ENCODE assay signal across 23 mouse cellular contexts in the genomic region with DNA sequence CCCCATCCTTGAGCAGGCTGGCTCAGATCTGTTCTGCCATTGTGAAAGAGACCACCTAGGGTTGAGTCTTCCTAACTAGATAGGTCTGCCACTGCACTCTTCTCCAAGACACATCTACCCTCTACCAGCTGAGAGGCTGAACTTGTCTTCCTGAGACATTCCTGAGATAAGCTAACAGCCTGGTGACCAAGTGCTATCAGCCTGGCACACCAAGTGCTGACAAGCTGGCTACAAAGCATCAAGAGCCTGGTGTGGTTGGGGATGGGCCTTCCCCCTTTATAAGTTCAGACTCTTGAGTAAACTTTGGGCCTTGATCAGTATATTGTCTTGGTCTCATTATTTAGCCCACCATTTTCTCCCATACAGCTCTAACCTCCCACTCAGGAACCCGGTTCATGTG.
A peak's percentile ranks its signal among the peaks of the same experiment; 100 is the strongest.
DNase-seq lines count a peak whose midpoint lies in the region; ATAC-seq lines count a peak whose summit lies in the region.
"Had no signal": no experiment of that assay in that cellular context is flagged by ENCODE, and none has a peak within 500 bp of the region (broad histone marks: within the 10 kb centered on the region; RNA-seq: fewer than 3 reads in every experiment).

No protein-coding gene starts in this region.

- H3K36me3 ChIP-seq in limb, embryonic 11.5 days (ENCODE audit: control insufficient read depth, insufficient read depth, low read length): no peaks in the 10 kb centered on the region
- H3K36me3 ChIP-seq in limb, embryonic 10.5 days: no peaks in the 10 kb centered on the region
- H3K36me3 ChIP-seq in intestine, embryonic 16.5 days (ENCODE audit: control insufficient read depth, insufficient read depth, low read length): no peaks in the 10 kb centered on the region
- no peaks in the 10 kb centered on the region for H3K36me3 ChIP-seq in liver, embryonic 15.5 days (replicated peaks)
- H3K36me3 ChIP-seq: forebrain, embryonic 10.5 days; hindbrain, embryonic 15.5 days had no signal

- H3K4me3 ChIP-seq in limb, embryonic 11.5 days (ENCODE audit: low read depth, low read length): no peak overlapping the region
- H3K4me3 ChIP-seq in limb, embryonic 10.5 days: no peak overlapping the region
- H3K4me3 ChIP-seq in intestine, embryonic 16.5 days (ENCODE audit: low read length): no peak overlapping the region
- H3K4me3 ChIP-seq in liver, embryonic 15.5 days (replicated peaks): no peak overlapping the region
- H3K4me3 ChIP-seq: forebrain, embryonic 10.5 days; hindbrain, embryonic 15.5 days had no signal

- no peaks in the 10 kb centered on the region for H3K4me1 ChIP-seq in limb, embryonic 11.5 days (ENCODE audit: control insufficient read depth, insufficient read depth, low read length)
- H3K4me1 ChIP-seq in limb, embryonic 10.5 days: no peaks in the 10 kb centered on the region
- no peaks in the 10 kb centered on the region for H3K4me1 ChIP-seq in intestine, embryonic 16.5 days (ENCODE audit: control insufficient read depth, insufficient read depth, low read length)
- peaks cover 5% of the 10 kb centered on the region for H3K4me1 ChIP-seq in liver, embryonic 15.5 days (replicated peaks)
- H3K4me1 ChIP-seq: forebrain, embryonic 10.5 days; hindbrain, embryonic 15.5 days had no signal

- DNase-seq in limb, embryonic 11.5 days (ENCODE audit: low spot score): no peak
- DNase-seq in limb, embryonic 10.5 days (ENCODE audit: low spot score): no peak
- DNase-seq in spleen, postnatal 36 days (ENCODE audit: low spot score in 2 of 2): peak; percentile 31 to 45
- no peak for DNase-seq in thymus, postnatal 25 days
- DNase-seq in embryo, embryonic 10 days (ENCODE audit: low spot score): no peak
- no peak for DNase-seq in right cerebral cortex, adult 2 months (ENCODE audit: low spot score in 2 of 2)
- DNase-seq: adrenal gland, postnatal 25 days; B cell, adult 2 months; cerebellum, adult 11 months; cerebellum, postnatal 10 days; embryo, embryonic 11 days; heart, postnatal 36 days; kidney, adult 8-10 months; kidney, postnatal 25 days; layer of hippocampus, adult 9-11 months; right cerebral cortex, postnatal 25 days; thymus, postnatal 36 days had no signal

- no peaks in the 10 kb centered on the region for H3K27me3 ChIP-seq in limb, embryonic 11.5 days (ENCODE audit: control insufficient read depth, insufficient read depth, low read length)
- H3K27me3 ChIP-seq in limb, embryonic 10.5 days (ENCODE audit: low read depth, poor library complexity, severe bottlenecking): no peaks in the 10 kb centered on the region
- H3K27me3 ChIP-seq in intestine, embryonic 16.5 days (replicated peaks; ENCODE audit: control insufficient read depth, insufficient read depth, low read length): no peaks in the 10 kb centered on the region
- H3K27me3 ChIP-seq in liver, embryonic 15.5 days: no peaks in the 10 kb centered on the region
- H3K27me3 ChIP-seq: hindbrain, embryonic 15.5 days had no signal

- 0 out of 2 replicates have a peak, but pooled peaks have one; percentile 44 for ATAC-seq in limb, embryonic 11.5 days (ENCODE audit: insufficient number of reproducible peaks, low FRiP score, low TSS enrichment, low read depth)
- ATAC-seq in intestine, embryonic 16.5 days: peak; percentile 56; the same call in 1 of the 2 replicates
- ATAC-seq in liver, embryonic 15.5 days (ENCODE audit: insufficient read depth): peak; percentile 99
- ATAC-seq: lung, postnatal 0 days had no signal

- WGBS in limb, embryonic 11.5 days: 97% methylated on average over 1 of the region's 1 CpGs
- 95% methylated on average over 1 of the region's 1 CpGs for WGBS in limb, embryonic 10.5 days
- WGBS in intestine, embryonic 16.5 days: 92% methylated on average over 1 of the region's 1 CpGs
- 54% methylated on average over 1 of the region's 1 CpGs for WGBS in liver, embryonic 15.5 days (ENCODE audit: insufficient replicate concordance)

- H3K9me3 ChIP-seq in limb, embryonic 11.5 days (ENCODE audit: control insufficient read depth, low read length): no peaks in the 10 kb centered on the region
- no peaks in the 10 kb centered on the region for H3K9me3 ChIP-seq in limb, embryonic 10.5 days (replicated peaks)
- H3K9me3 ChIP-seq in intestine, embryonic 16.5 days (ENCODE audit: control insufficient read depth, low read length): no peaks in the 10 kb centered on the region
- no peaks in the 10 kb centered on the region for H3K9me3 ChIP-seq in liver, embryonic 15.5 days (replicated peaks)
- H3K9me3 ChIP-seq: forebrain, embryonic 10.5 days; hindbrain, embryonic 15.5 days had no signal

- no peak overlapping the region for H3K9ac ChIP-seq in limb, embryonic 11.5 days (ENCODE audit: low read length)
- no peak overlapping the region for H3K9ac ChIP-seq in intestine, embryonic 16.5 days (ENCODE audit: low read depth, low read length)
- no peak overlapping the region for H3K9ac ChIP-seq in liver, embryonic 15.5 days
- H3K9ac ChIP-seq: hindbrain, embryonic 15.5 days had no signal

- no peak overlapping the region for H3K27ac ChIP-seq in limb, embryonic 11.5 days (replicated peaks; ENCODE audit: low read depth, low read length)
- H3K27ac ChIP-seq in limb, embryonic 10.5 days: no peak overlapping the region
- no peak overlapping the region for H3K27ac ChIP-seq in intestine, embryonic 16.5 days (ENCODE audit: low read length)
- H3K27ac ChIP-seq in liver, embryonic 15.5 days (replicated peaks): peak overlapping the region; percentile 73
- H3K27ac ChIP-seq: forebrain, embryonic 10.5 days; hindbrain, embryonic 15.5 days had no signal

- no peak overlapping the region for H3K4me2 ChIP-seq in limb, embryonic 11.5 days (ENCODE audit: low read depth, severe bottlenecking)
- H3K4me2 ChIP-seq in intestine, embryonic 16.5 days (ENCODE audit: low read depth, low read length): no peak overlapping the region
- peak overlapping the region; percentile 18 for H3K4me2 ChIP-seq in liver, embryonic 15.5 days
- H3K4me2 ChIP-seq: heart, embryonic 11.5 days; hindbrain, embryonic 15.5 days had no signal

Comparison
In these comparisons a context has a peak if more than half of its experiments do, and no peak if none do; other contexts are left out.
1. ATAC-seq: peak in every context shown above with its lines; median percentile 99 in liver, embryonic 15.5 days; 56 in intestine, embryonic 16.5 days; 44 in limb, embryonic 11.5 days.
2. DNase-seq: peak in spleen, postnatal 36 days (2 of 2); none in limb, embryonic 11.5 days (single experiment), limb, embryonic 10.5 days (single experiment), thymus, postnatal 25 days (single experiment), embryo, embryonic 10 days (single experiment) and right cerebral cortex, adult 2 months (0 of 2).